Comparison of ENCODE assay signal across 27 mouse cellular contexts in the genomic region with DNA sequence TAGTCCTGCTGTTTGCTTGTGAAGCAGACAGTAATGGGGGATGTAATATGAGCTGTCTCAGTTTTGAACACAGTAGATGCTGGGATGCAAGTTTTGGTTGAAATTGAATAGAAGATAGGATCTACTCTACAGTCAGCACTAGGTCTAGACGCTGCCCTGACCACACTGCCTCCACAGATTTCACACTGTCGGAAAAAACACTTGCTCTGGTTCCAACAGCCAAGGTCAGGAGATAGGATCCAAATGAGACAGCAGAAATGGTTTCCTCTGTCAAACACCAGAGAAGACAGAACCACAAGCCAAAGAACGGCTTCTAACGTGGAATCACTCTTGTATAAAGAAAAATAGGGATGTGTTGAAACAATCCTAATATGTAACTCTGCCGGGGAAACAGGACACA.
"Had no signal": no experiment of that assay in that cellular context is flagged by ENCODE, and none has a peak within 500 bp of the region (broad histone marks: within the 10 kb centered on the region; RNA-seq: fewer than 3 reads in every experiment).

No protein-coding gene starts in this region.

- ATAC-seq: midbrain, embryonic 13.5 days; midbrain, embryonic 16.5 days had no signal

- H3K4me2 ChIP-seq: limb, embryonic 12.5 days; limb, embryonic 15.5 days; liver, embryonic 13.5 days; midbrain, embryonic 13.5 days; neural tube, embryonic 13.5 days had no signal

- H3K27ac ChIP-seq: kidney, postnatal 0 days; layer of hippocampus, adult 2 months; left cerebral cortex, adult 2 months; limb, embryonic 12.5 days; limb, embryonic 15.5 days; liver, embryonic 13.5 days; midbrain, embryonic 10.5 days; midbrain, embryonic 13.5 days; neural tube, embryonic 13.5 days; stomach, postnatal 0 days had no signal

- H3K27me3 ChIP-seq: limb, embryonic 12.5 days; limb, embryonic 15.5 days; liver, embryonic 13.5 days; midbrain, embryonic 13.5 days; neural tube, embryonic 13.5 days had no signal

- H3K4me1 ChIP-seq: limb, embryonic 12.5 days; limb, embryonic 15.5 days; midbrain, embryonic 10.5 days; midbrain, embryonic 13.5 days; neural tube, embryonic 13.5 days had no signal

- H3K9ac ChIP-seq: limb, embryonic 12.5 days; limb, embryonic 15.5 days; liver, embryonic 13.5 days; midbrain, embryonic 13.5 days; neural tube, embryonic 13.5 days had no signal

- DNase-seq: kidney, adult 18-20 months; kidney, adult 9 months; kidney, postnatal 25 days; layer of hippocampus, adult 9-11 months; left cerebral cortex, postnatal 4 days; liver, embryonic 13.5 days; lung, adult 2 months; lung, postnatal 14 days; lung, postnatal 4 days; right cerebral cortex, adult 18-20 months; right cerebral cortex, postnatal 14 days; right cerebral cortex, postnatal 4 days; thymus, adult 2 months; thymus, postnatal 14 days; thymus, postnatal 4 days had no signal

- H3K4me3 ChIP-seq: layer of hippocampus, adult 2 months; left cerebral cortex, adult 2 months; limb, embryonic 12.5 days; limb, embryonic 15.5 days; liver, embryonic 13.5 days; midbrain, embryonic 10.5 days; midbrain, embryonic 13.5 days; myocyte; neural tube, embryonic 13.5 days had no signal

- H3K36me3 ChIP-seq: limb, embryonic 12.5 days; limb, embryonic 15.5 days; liver, embryonic 13.5 days; midbrain, embryonic 10.5 days; midbrain, embryonic 13.5 days; neural tube, embryonic 13.5 days had no signal

- H3K9me3 ChIP-seq: limb, embryonic 12.5 days; limb, embryonic 15.5 days; liver, embryonic 13.5 days; megakaryocyte, embryonic 14.5 days; midbrain, embryonic 10.5 days; midbrain, embryonic 13.5 days; neural tube, embryonic 13.5 days had no signal
